Mouse (Mus musculus) E14TG2a.4 (cell line): Measurements from ENCODE around the gene Rin1.

Experiments
- CTCF ChIP-seq: conservative IDR thresholded peaks from 2 replicates; pipeline ENCODE4 v1.5.1; 2014; ENCODE audit warnings: low read length
- NANOG ChIP-seq: IDR thresholded peaks from 2 replicates; pipeline ENCODE4 v1.6.1; 2014; ENCODE audit warnings: borderline replicate concordance, low read length, mixed read lengths
- POU5F1 ChIP-seq: IDR thresholded peaks from 2 replicates; pipeline ENCODE4 v1.6.1; 2014; ENCODE audit warnings: low read length, borderline replicate concordance

GRCm38 (mm10) chr19:5067867-5068569 is 17.7 kb downstream of the Rin1 start, which contains the start of gene Cd248:
- TF ChIP-seq CTCF (no peak), NANOG (no peak), POU5F1 (no peak)
